Mouse (Mus musculus): ENCODE data around the gene Fzd4. TPM values are rescaled to one million over a fixed set of nuclear protein-coding genes. Genes with fewer than 3 reads are reported as not detected.

Gene Fzd4
- polyA plus RNA-seq, 1 experiment, result not detected

DNA sequence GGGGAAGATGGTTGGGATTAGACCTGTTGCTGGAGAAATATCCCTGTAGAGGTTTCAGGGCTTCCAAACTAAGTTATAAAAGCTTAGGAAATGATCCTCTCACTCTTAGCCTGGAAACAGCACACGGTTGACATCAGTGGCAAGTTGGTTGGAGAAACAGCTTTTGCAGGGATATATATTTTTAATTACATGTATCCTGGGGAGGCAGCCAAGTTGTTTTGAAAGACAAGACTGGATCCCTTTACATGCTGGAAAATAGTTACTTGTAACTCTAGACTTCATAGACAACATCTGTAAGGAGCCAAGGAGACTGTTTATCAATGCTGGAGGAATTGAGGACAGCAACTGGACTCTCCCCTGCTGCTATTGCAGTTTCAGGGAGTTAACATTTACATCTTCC is 1.9 kb downstream of the Fzd4 start:
- Histone ChIP-seq H3K27ac (ENCODE audit: insufficient read depth, low read depth, low read length) (no peak overlapping the region), H3K4me1 (ENCODE audit: control insufficient read depth, insufficient read depth, low read length) (peaks cover 14% of the 10 kb centered on the region; the same call in 1 of the 2 replicates), H3K4me3 (ENCODE audit: insufficient read depth, low read depth, low read length) (no peak overlapping the region)
- TF ChIP-seq POLR2A (IDR thresholded peaks at IDR 0.05; ENCODE audit: insufficient read depth, low read depth, low read length) (no peak), CTCF (IDR thresholded peaks at IDR 0.05; ENCODE audit: insufficient read depth, low read depth, low read length) (no peak)
- WGBS, result 68% methylated on average over 1 of the region's 1 CpGs

DNA sequence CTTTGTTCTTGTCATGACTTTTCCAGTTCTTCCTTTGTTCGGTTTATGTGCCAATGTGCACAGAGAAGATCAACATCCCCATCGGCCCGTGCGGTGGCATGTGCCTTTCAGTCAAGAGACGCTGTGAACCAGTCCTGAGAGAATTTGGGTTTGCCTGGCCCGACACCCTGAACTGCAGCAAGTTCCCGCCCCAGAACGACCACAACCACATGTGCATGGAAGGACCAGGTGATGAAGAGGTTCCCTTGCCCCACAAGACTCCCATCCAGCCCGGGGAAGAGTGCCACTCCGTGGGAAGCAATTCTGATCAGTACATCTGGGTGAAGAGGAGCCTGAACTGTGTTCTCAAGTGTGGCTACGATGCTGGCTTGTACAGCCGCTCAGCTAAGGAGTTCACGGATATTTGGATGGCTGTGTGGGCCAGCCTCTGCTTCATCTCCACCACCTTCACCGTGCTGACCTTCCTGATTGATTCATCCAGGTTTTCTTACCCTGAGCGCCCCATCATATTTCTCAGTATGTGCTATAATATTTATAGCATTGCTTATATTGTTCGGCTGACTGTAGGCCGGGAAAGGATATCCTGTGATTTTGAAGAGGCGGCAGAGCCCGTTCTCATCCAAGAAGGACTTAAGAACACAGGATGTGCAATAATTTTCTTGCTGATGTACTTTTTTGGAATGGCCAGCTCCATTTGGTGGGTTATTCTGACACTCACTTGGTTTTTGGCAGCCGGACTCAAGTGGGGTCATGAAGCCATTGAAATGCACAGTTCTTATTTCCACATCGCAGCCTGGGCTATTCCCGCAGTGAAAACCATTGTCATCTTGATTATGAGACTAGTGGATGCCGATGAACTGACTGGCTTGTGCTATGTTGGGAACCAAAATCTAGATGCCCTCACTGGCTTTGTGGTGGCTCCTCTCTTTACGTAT is 3.1 kb downstream of the Fzd4 start:
- Histone ChIP-seq H3K4me1 (ENCODE audit: control insufficient read depth, insufficient read depth, low read length) (peaks cover 14% of the 10 kb centered on the region; the same call in 1 of the 2 replicates), H3K4me3 (ENCODE audit: insufficient read depth, low read depth, low read length) (no peak overlapping the region), H3K27ac (ENCODE audit: insufficient read depth, low read depth, low read length) (no peak overlapping the region)
- no peak for TF ChIP-seq POLR2A (IDR thresholded peaks at IDR 0.05; ENCODE audit: insufficient read depth, low read depth, low read length)
- no peak for TF ChIP-seq CTCF (IDR thresholded peaks at IDR 0.05; ENCODE audit: insufficient read depth, low read depth, low read length)
- 91% methylated on average over 24 of the region's 24 CpGs for WGBS

DNA sequence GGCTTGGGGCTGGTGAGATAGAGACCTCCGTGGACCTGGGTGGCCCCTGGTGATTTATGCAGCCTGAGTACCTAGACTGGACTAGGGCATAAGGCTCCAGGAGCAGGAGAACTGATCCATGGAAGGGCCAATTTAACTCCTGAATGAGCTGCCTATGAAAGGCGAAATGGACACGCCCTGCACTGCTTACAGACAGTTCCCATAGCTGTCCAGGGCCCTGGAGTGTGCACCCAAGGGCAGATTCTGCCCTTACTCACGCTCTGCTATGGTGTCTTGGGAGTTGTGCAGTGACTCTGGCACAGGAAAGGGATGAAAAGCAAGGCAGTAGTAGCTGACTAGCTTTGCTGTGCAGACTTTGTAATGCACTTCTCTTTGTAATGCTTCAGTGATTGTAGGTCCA is 6.1 kb downstream of the Fzd4 start:
- 92% methylated on average over 4 of the region's 4 CpGs for WGBS
- Histone ChIP-seq H3K27ac (ENCODE audit: insufficient read depth, low read depth, low read length) (no peak overlapping the region), H3K4me3 (ENCODE audit: insufficient read depth, low read depth, low read length) (no peak overlapping the region), H3K4me1 (ENCODE audit: control insufficient read depth, insufficient read depth, low read length) (no peaks in the 10 kb centered on the region)
- TF ChIP-seq CTCF (IDR thresholded peaks at IDR 0.05; ENCODE audit: insufficient read depth, low read depth, low read length) (no peak), POLR2A (IDR thresholded peaks at IDR 0.05; ENCODE audit: insufficient read depth, low read depth, low read length) (no peak)

DNA sequence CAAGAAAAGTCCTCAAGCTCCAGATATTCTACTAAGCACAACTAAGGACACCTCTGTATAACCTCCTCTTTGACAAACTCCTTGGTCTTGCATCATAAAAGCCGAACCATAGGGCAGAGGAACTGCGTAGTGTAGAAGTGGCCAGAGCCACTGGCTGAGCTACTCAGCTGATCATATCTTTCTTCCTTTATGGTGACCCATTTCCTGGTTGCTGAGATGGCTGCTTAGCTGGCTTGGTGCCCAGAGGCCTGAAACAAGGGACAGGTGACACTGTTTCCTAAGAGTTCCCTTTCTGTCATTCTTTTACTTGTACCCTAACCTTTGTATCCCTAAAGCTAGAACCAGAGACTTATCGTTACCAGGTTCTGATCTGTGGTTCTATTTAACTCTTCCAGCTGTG is 7.2 kb downstream of the Fzd4 start:
- no peak overlapping the region for H3K4me3 ChIP-seq (ENCODE audit: insufficient read depth, low read depth, low read length)
- H3K27ac ChIP-seq (ENCODE audit: insufficient read depth, low read depth, low read length), result no peak overlapping the region
- TF ChIP-seq CTCF (IDR thresholded peaks at IDR 0.05; ENCODE audit: insufficient read depth, low read depth, low read length) (no peak), POLR2A (IDR thresholded peaks at IDR 0.05; ENCODE audit: insufficient read depth, low read depth, low read length) (no peak)
- H3K4me1 ChIP-seq (ENCODE audit: control insufficient read depth, insufficient read depth, low read length), result no peaks in the 10 kb centered on the region
- 90% methylated on average over 3 of the region's 3 CpGs for WGBS

DNA sequence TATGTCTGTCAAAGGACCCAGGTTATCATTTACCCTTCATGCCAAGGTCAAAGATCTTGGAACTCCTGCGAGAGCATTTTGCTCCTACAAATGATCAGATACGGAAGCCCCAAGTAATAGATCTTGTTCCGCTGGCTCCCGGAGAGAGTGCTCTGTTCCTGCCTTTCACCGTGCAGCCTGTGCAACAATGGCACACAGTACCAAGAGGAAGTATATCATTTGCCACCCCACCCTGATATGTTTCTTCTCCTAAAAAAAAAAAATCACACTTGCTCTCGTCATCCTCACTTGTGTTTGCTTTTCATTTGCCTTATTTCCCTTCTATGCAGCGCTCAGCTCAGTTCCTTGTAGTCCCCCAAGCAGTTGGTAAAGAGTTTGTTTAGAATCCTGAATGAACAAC is 7.9 kb downstream of the Fzd4 start:
- no peak overlapping the region for H3K27ac ChIP-seq (ENCODE audit: insufficient read depth, low read depth, low read length)
- no peak overlapping the region for H3K4me3 ChIP-seq (ENCODE audit: insufficient read depth, low read depth, low read length)
- WGBS, result 90% methylated on average over 7 of the region's 7 CpGs
- TF ChIP-seq POLR2A (IDR thresholded peaks at IDR 0.05; ENCODE audit: insufficient read depth, low read depth, low read length) (no peak), CTCF (IDR thresholded peaks at IDR 0.05; ENCODE audit: insufficient read depth, low read depth, low read length) (no peak)
- no peaks in the 10 kb centered on the region for H3K4me1 ChIP-seq (ENCODE audit: control insufficient read depth, insufficient read depth, low read length)

DNA sequence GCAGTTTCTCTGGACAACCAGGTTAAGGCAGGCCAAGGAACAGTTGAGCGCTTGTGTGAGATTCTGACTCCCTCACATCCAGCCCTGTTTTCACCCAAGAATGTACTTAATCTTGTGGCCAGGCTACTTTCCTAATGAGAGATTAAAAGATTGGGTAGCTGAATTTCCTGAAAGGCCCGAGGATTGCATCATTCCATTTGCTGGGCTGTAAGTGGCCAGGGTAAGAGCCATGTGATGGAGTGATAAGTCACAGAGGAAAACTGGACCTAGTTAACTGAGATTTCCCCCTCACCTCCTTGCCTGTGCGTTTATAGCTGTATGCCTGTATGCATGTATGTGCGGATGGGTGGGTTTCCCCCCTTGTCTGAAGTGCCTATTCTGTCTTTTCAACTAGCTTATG is 11.9 kb downstream of the Fzd4 start:
- no peak for TF ChIP-seq CTCF (IDR thresholded peaks at IDR 0.05; ENCODE audit: insufficient read depth, low read depth, low read length)
- TF ChIP-seq POLR2A (IDR thresholded peaks at IDR 0.05; ENCODE audit: insufficient read depth, low read depth, low read length), result no peak
- H3K4me1 ChIP-seq (ENCODE audit: control insufficient read depth, insufficient read depth, low read length), result no peaks in the 10 kb centered on the region
- H3K27ac ChIP-seq (ENCODE audit: insufficient read depth, low read depth, low read length), result no peak overlapping the region
- WGBS, result 96% methylated on average over 4 of the region's 4 CpGs
- H3K4me3 ChIP-seq (ENCODE audit: insufficient read depth, low read depth, low read length), result no peak overlapping the region

DNA sequence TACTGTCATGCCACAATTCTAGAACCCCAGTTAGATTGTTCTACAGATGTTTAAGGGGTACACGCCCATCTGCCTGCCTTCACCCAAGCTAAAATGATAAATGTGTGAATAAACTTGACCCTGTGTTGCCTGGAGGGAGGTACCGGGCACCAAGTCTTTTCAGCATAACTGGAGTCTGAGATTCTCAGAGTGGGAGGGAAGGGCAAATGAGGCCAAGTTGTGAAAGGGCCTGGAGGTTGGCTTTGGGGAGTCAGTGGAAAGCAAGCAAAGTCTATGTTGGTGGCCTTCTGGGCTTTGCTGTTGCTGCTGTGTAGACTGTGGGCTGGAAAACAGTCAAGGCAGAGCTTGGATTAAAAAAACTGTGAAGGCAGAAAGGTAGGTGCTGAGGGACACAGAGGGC is 13.6 kb downstream of the Fzd4 start:
- H3K4me1 ChIP-seq (ENCODE audit: control insufficient read depth, insufficient read depth, low read length), result no peaks in the 10 kb centered on the region
- 94% methylated on average over 2 of the region's 2 CpGs for WGBS
- H3K4me3 ChIP-seq (ENCODE audit: insufficient read depth, low read depth, low read length), result no peak overlapping the region
- H3K27ac ChIP-seq (ENCODE audit: insufficient read depth, low read depth, low read length), result no peak overlapping the region
- TF ChIP-seq CTCF (IDR thresholded peaks at IDR 0.05; ENCODE audit: insufficient read depth, low read depth, low read length) (no peak), POLR2A (IDR thresholded peaks at IDR 0.05; ENCODE audit: insufficient read depth, low read depth, low read length) (no peak)

DNA sequence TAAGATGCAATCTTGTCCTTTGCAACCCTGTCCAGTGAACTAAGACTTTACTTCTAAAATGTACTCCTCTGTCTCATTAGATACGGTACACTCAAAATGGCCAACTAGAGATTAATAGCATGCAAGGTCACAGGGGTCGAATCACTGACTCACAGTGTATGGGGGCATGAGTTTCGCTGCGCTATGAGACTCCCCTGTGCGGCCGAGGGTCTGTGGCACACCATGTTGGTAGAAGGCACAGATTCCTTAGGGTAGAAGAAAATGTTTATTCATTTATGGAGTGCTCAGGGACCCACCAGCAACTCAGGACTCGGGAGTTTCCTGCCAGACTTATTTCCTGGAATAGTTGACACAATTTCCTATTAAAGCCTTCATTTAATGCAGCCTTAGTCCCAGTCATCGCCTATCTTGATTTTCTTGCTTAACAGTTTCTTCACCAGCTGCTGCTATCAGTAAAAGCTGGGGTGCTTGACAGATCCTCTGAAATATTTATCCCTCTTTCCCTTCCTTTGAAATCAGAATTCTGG is 14.0 kb downstream of the Fzd4 start:
- WGBS, result 88% methylated on average over 8 of the region's 8 CpGs
- TF ChIP-seq POLR2A (IDR thresholded peaks at IDR 0.05; ENCODE audit: insufficient read depth, low read depth, low read length) (no peak), CTCF (IDR thresholded peaks at IDR 0.05; ENCODE audit: insufficient read depth, low read depth, low read length) (no peak)
- H3K4me1 ChIP-seq (ENCODE audit: control insufficient read depth, insufficient read depth, low read length), result no peaks in the 10 kb centered on the region
- no peak overlapping the region for H3K27ac ChIP-seq (ENCODE audit: insufficient read depth, low read depth, low read length)
- no peak overlapping the region for H3K4me3 ChIP-seq (ENCODE audit: insufficient read depth, low read depth, low read length)

DNA sequence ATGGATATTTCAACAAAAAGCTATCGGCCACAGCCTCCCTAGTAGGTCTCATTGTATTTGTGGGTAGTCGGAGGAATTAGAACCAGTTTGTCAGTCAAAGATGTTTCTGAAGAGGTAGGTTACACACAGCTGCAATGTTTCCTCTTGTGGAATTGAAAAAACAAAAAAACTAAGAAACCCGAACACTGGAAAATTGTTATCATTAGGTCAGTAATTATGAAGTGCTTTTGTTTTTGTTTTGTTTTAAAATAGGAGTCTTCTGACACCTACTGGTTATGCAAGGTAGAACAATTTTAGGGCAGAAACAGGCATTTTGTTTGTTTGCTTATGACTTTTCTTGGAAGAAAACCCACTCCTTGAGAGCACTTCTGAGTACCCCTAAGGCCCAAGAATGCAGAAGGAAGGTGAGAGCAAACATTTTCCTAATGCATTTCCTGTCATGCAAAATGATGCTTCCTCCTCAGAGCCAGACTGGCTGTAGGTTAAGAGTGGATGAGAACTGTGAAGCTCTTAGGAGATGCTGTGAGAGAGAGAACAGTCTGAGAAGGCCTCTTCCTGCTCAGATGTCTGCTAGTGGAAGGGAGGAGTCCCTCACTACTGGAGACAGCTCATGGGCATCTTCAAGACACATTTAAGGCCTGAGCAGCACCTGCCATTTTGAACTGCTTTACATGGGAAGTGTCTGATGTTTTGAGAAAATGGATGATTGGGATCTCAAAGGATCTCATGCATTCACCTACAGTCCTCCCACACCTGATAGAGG is 14.9 kb downstream of the Fzd4 start:
- WGBS, result 34% methylated on average over 3 of the region's 3 CpGs
- Histone ChIP-seq H3K4me3 (ENCODE audit: insufficient read depth, low read depth, low read length) (no peak overlapping the region), H3K27ac (ENCODE audit: insufficient read depth, low read depth, low read length) (no peak overlapping the region), H3K4me1 (ENCODE audit: control insufficient read depth, insufficient read depth, low read length) (no peaks in the 10 kb centered on the region)
- TF ChIP-seq POLR2A (IDR thresholded peaks at IDR 0.05; ENCODE audit: insufficient read depth, low read depth, low read length), result no peak
- TF ChIP-seq CTCF (IDR thresholded peaks at IDR 0.05; ENCODE audit: insufficient read depth, low read depth, low read length), result no peak
